Mouse (Mus musculus) hindbrain, embryonic 12.5 days (tissue): ENCODE results near the gene Tmed11. TPM values are rescaled to one million over a fixed set of nuclear protein-coding genes. Genes with fewer than 3 reads are reported as not detected.
"Not testable (repeated sequence)": the region's sequence is repeated elsewhere in the genome, so short reads cannot be mapped to it uniquely, and the experiment has no call there.

Experiments
- ATAC-seq: fragments of 200-750 bp; cut with Nextera tagmentation; 2 replicates; pipeline ENCODE4 v1.8.0; 2017; ENCODE audit warnings: moderate TSS enrichment; ENCODE audit not compliant: low FRiP score
- H3K27ac ChIP-seq: fragments of 300-500 bp; sonication (generic); 2 replicates; pipeline ENCODE4 v1.5.1; 2016; ENCODE audit warnings: mild to moderate bottlenecking
- H3K27me3 ChIP-seq: fragments of 300-500 bp; sonication (generic); 2 replicates; pipeline ENCODE4 v1.6.1; 2016; ENCODE audit warnings: mild to moderate bottlenecking
- H3K36me3 ChIP-seq: fragments of 300-500 bp; sonication (generic); 2 replicates; pipeline ENCODE4 v1.6.1; 2016; ENCODE audit warnings: mild to moderate bottlenecking
- H3K4me1 ChIP-seq: fragments of 300-500 bp; sonication (generic); 2 replicates; pipeline ENCODE4 v1.6.1; 2016
- H3K4me2 ChIP-seq: fragments of 300-500 bp; sonication (generic); replicated peaks from 2 replicates; pipeline ENCODE4 v1.6.1; 2016; ENCODE audit warnings: mild to moderate bottlenecking
- H3K4me3 ChIP-seq: fragments of 300-500 bp; sonication (generic); 2 replicates; pipeline ENCODE4 v1.5.1; 2016; ENCODE audit warnings: mild to moderate bottlenecking
- H3K9ac ChIP-seq: fragments of 300-500 bp; sonication (generic); 2 replicates; pipeline ENCODE4 v1.6.1; 2016; ENCODE audit warnings: mild to moderate bottlenecking, moderate library complexity
- H3K9me3 ChIP-seq: fragments of 300-500 bp; sonication (generic); replicated peaks from 2 replicates; pipeline ENCODE4 v1.6.1; 2016; ENCODE audit warnings: mild to moderate bottlenecking
- whole genome bisulfite sequencing: fragments of 180-500 bp; shearing (Covaris S2); methylation state at CpG from one replicate; pipeline ENCODE4 v1.1.7; 2016; 5-methylcytosine and 5-hydroxymethylcytosine counted together
- polyA plus RNA-seq: library from polyadenylated mRNA; unstranded; fragments of >200 nt; fragmentation: Nextera tagmentation; extraction: Ambion mirVana; gene quantifications from 2 replicates; pipeline ENCODE4 v1.2.1, GENCODE M21; 2016

Tmed11 gene
- not detected in 2 replicates for polyA plus RNA-seq

GRCm38 (mm10) chr5:108795263-108795662 is at the start of gene Tmed11:
TSS of gene Tmed11 (minus strand) at chr5:108795363.
- not testable (repeated sequence) for H3K36me3 ChIP-seq, H3K27me3 ChIP-seq, H3K4me1 ChIP-seq, H3K4me3 ChIP-seq, H3K27ac ChIP-seq, H3K9ac ChIP-seq, H3K4me2 ChIP-seq, H3K9me3 ChIP-seq, ATAC-seq
- WGBS, result 70% methylated on average over 2 of the region's 2 CpGs

- no peaks in the 10 kb centered on the region for H3K4me1 ChIP-seq
- 70% methylated on average over 1 of the region's 1 CpGs for WGBS
- no peaks in the 10 kb centered on the region for H3K9me3 ChIP-seq
- ATAC-seq, result no peak
- H3K4me3 ChIP-seq, result no peak overlapping the region
- H3K4me2 ChIP-seq, result no peak overlapping the region
- no peak overlapping the region for H3K9ac ChIP-seq
- H3K36me3 ChIP-seq, result no peaks in the 10 kb centered on the region
- no peak overlapping the region for H3K27ac ChIP-seq
- no peaks in the 10 kb centered on the region for H3K27me3 ChIP-seq
Observed at GRCm38 (mm10) chr5:108836156-108836555, 41.0 kb upstream of the Tmed11 start.

- 92% methylated on average over 2 of the region's 2 CpGs for WGBS
- Histone ChIP-seq H3K4me2 (no peak overlapping the region), H3K4me3 (no peak overlapping the region), H3K27me3 (no peaks in the 10 kb centered on the region), H3K4me1 (no peaks in the 10 kb centered on the region), H3K9me3 (no peaks in the 10 kb centered on the region), H3K27ac (no peak overlapping the region), H3K36me3 (no peaks in the 10 kb centered on the region), H3K9ac (no peak overlapping the region)
- no peak for ATAC-seq
Observed at GRCm38 (mm10) chr5:108823276-108823675, 28.1 kb upstream of the Tmed11 start.

- not testable (repeated sequence) for H3K4me2 ChIP-seq, H3K36me3 ChIP-seq, H3K9ac ChIP-seq, H3K4me1 ChIP-seq, H3K27me3 ChIP-seq, ATAC-seq, H3K9me3 ChIP-seq, H3K27ac ChIP-seq, H3K4me3 ChIP-seq
- 76% methylated on average over 2 of the region's 2 CpGs for WGBS
Observed at GRCm38 (mm10) chr5:108808750-108809149, 13.6 kb upstream of the Tmed11 start, which contains the start of gene Vmn2r8. TSS of gene Vmn2r8 (minus strand) at chr5:108808850.

GRCm38 (mm10) chr5:108803646-108804045 is 8.5 kb upstream of the Tmed11 start:
- no peak overlapping the region for H3K27ac ChIP-seq
- no peaks in the 10 kb centered on the region for H3K36me3 ChIP-seq
- H3K27me3 ChIP-seq, result no peaks in the 10 kb centered on the region
- no peak overlapping the region for H3K4me3 ChIP-seq
- H3K9ac ChIP-seq, result no peak overlapping the region
- ATAC-seq, result no peak
- no peaks in the 10 kb centered on the region for H3K4me1 ChIP-seq
- 56% methylated on average over 1 of the region's 1 CpGs for WGBS
- H3K4me2 ChIP-seq, result no peak overlapping the region
- H3K9me3 ChIP-seq, result no peaks in the 10 kb centered on the region

- not testable (repeated sequence) for H3K36me3 ChIP-seq, H3K4me3 ChIP-seq, H3K27me3 ChIP-seq, H3K9ac ChIP-seq, H3K4me2 ChIP-seq, H3K9me3 ChIP-seq, H3K4me1 ChIP-seq, H3K27ac ChIP-seq, ATAC-seq
- 39% methylated on average over 1 of the region's 1 CpGs for WGBS
Observed at GRCm38 (mm10) chr5:108790385-108790784, 4.8 kb downstream of the Tmed11 start.

GRCm38 (mm10) chr5:108774630-108775306 is 20.4 kb downstream of the Tmed11 start, which contains the start of gene Rnf212:
TSS of gene Rnf212 (minus strand) at chr5:108774982.
- ATAC-seq, result no peak
- no peaks in the 10 kb centered on the region for H3K36me3 ChIP-seq
- no peak within 1 kb of the TSS for H3K4me2 ChIP-seq
- H3K27ac ChIP-seq, result no peak within 1 kb of the TSS
- H3K9ac ChIP-seq, result no peak within 1 kb of the TSS
- no peaks in the 10 kb centered on the region for H3K4me1 ChIP-seq
- H3K9me3 ChIP-seq, result no peaks in the 10 kb centered on the region
- H3K4me3 ChIP-seq, result no peak within 1 kb of the TSS
- H3K27me3 ChIP-seq, result no peaks in the 10 kb centered on the region
- 78% methylated on average over 40 of the region's 40 CpGs for WGBS

GRCm38 (mm10) chr5:108760002-108760401 is 35.2 kb downstream of the Tmed11 start:
- no peaks in the 10 kb centered on the region for H3K36me3 ChIP-seq
- H3K4me2 ChIP-seq, result no peak overlapping the region
- WGBS, result 89% methylated on average over 2 of the region's 2 CpGs
- no peak overlapping the region for H3K9ac ChIP-seq
- no peaks in the 10 kb centered on the region for H3K9me3 ChIP-seq
- no peak overlapping the region for H3K4me3 ChIP-seq
- no peak overlapping the region for H3K27ac ChIP-seq
- no peaks in the 10 kb centered on the region for H3K27me3 ChIP-seq
- no peaks in the 10 kb centered on the region for H3K4me1 ChIP-seq
- ATAC-seq, result no peak

GRCm38 (mm10) chr5:108758396-108758795 is 36.8 kb downstream of the Tmed11 start:
- Histone ChIP-seq H3K27me3 (no peaks in the 10 kb centered on the region), H3K4me1 (no peaks in the 10 kb centered on the region), H3K27ac (no peak overlapping the region), H3K9ac (no peak overlapping the region), H3K36me3 (no peaks in the 10 kb centered on the region), H3K4me3 (no peak overlapping the region), H3K4me2 (no peak overlapping the region), H3K9me3 (no peaks in the 10 kb centered on the region)
- WGBS, result 55% methylated on average over 3 of the region's 3 CpGs
- ATAC-seq, result no peak

GRCm38 (mm10) chr5:108751258-108751657 is 43.9 kb downstream of the Tmed11 start:
- not testable (repeated sequence) for H3K4me3 ChIP-seq, H3K27ac ChIP-seq, H3K4me2 ChIP-seq, H3K4me1 ChIP-seq, H3K9ac ChIP-seq, ATAC-seq, H3K9me3 ChIP-seq, H3K27me3 ChIP-seq, H3K36me3 ChIP-seq
- WGBS, result 84% methylated on average over 4 of the region's 4 CpGs

GRCm38 (mm10) chr5:108750328-108751210 is 44.6 kb downstream of the Tmed11 start:
- Histone ChIP-seq H3K4me3 (no peak overlapping the region), H3K4me1 (no peaks in the 10 kb centered on the region), H3K9ac (no peak overlapping the region), H3K9me3 (no peaks in the 10 kb centered on the region), H3K36me3 (no peaks in the 10 kb centered on the region), H3K27me3 (no peaks in the 10 kb centered on the region), H3K4me2 (no peak overlapping the region), H3K27ac (no peak overlapping the region)
- 91% methylated on average over 5 of the region's 5 CpGs for WGBS
- ATAC-seq, result no peak

GRCm38 (mm10) chr5:108744629-108745028 is 50.5 kb downstream of the Tmed11 start:
- Histone ChIP-seq H3K9me3 (no peaks in the 10 kb centered on the region), H3K4me2 (no peak overlapping the region), H3K9ac (no peak overlapping the region), H3K4me1 (no peaks in the 10 kb centered on the region), H3K36me3 (no peaks in the 10 kb centered on the region), H3K27ac (no peak overlapping the region), H3K27me3 (no peaks in the 10 kb centered on the region), H3K4me3 (no peak overlapping the region)
- 82% methylated on average over 3 of the region's 3 CpGs for WGBS
- ATAC-seq, result no peak
